Mouse (Mus musculus) heart, postnatal 36 days (tissue): ENCODE data around the gene Atrnl1. TPM values are rescaled to one million over a fixed set of nuclear protein-coding genes. Genes with fewer than 3 reads are reported as not detected.

ENCODE experiments used
- DNase-seq, 2 experiments: peaks; one replicate each; pipeline ENCODE4 v3.0.0; 2021 to 2022
- intact Hi-C: fragments of 180-260 bp; cut with DNase I; formaldehyde crosslinking; loops from one replicate; pipeline ENCODE4 v1.15.1; 2025
- total RNA-seq, 2 experiments: library from RNA; stranded (reverse); gene quantifications; 2 replicates each; pipeline ENCODE4 v1.2.3; 2021

Atrnl1 gene
- total RNA-seq, 2 experiments from 2014 or later: 15.4 to 15.8 TPM

DNA sequence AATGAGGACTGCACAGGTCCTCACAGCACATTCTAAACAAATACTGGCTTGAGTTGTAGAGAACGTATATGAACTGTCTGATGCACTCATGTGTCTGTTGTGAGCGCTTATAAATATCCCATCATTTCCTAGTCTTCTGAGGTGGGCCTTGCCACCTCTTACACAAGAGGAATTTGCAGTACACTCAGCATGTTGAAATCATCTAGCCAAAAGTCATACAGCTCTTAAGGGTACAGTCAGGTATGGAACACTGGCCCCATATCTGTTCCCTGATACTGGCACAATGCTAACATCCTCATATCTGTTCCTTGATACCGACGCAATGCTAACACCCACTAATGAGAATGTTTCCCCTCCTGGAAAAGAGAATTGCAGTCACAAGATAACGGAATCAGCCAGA lies 488.7 kb downstream of the Atrnl1 start:
- DNase-seq: no peak
- intact Hi-C loops: no loop called here

DNA sequence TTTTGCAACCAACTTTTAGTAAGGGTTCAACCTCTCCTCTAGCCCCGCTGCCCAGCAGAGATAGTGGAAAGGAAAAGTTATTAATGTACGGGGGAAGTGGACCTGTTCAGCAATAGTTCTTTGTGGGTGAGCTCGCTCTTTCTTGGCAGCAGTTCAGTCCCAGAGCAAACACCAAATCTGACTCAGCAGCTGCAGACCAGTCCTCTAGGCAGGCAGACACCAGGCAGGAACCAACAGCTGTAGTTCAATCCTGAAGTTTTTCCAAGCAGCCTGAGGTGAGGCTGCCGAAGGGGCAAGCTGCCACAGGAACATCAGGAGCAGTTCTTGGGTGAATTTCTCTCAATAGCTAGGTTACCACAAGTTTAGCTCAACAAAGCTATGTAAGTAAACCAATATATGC lies 489.5 kb downstream of the Atrnl1 start:
- DNase-seq: no peak
- intact Hi-C loops: no loop called here

DNA sequence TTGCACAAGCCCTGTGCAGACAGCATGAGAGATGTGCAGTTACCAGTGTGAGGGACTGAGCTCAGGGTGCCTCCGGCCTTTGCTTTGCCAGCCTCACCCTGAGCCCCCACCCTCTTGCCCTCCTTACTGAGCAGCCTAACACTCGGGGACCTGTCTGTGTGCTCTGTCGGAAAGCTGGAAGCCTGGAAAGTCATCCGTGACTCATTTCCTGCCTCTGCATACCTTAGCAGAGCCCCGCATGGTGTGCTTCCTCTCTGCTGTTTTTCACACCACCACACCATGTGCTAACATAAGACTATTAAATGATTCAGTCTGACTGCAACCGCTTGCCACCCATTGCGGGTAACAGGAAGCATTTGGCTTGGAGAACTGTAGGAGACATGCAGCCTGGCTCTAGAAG lies 493.7 kb downstream of the Atrnl1 start:
- intact Hi-C loops: no loop called here
- DNase-seq: no peak

DNA sequence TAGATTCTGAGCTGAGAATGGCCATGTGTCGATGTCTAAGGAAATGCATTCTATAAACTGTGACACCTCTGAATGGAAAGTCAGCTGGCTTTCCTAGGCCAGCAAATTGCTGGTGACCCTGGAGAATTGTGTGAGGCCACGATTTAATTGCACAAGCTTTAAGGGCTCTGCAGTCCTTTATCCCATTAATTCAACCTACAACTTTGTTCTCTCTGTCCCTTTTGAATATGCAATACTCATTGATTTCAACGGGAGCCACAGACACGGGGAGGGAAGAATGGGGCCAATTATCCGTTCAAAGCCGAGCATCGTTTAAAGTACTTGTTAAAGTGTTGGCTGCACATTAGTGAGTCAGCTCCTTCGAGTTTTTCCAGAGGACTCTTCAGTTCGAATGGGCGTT lies 496.8 kb downstream of the Atrnl1 start:
- intact Hi-C loops: no loop called here
- DNase-seq: no peak

DNA sequence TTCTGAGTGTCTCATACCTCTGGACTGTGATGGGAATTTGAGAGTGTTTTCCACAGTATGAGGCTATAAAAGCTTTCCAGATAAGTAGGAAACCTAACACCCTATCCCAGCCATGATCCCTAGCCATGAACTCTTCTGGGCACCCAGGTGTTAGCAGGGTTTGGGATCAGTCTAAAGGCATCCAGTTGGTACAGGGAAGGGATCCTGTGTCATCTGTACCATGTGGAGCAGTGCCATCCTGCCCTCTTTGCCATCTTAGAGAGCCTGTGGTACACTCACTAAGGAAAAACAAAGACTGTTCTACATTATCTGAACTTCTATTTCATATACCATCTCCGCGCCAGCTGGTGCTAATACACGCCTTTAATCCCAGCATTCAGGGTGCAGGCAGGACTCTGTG lies 499.7 kb downstream of the Atrnl1 start:
- intact Hi-C loops: no loop called here
- DNase-seq: no peak

DNA sequence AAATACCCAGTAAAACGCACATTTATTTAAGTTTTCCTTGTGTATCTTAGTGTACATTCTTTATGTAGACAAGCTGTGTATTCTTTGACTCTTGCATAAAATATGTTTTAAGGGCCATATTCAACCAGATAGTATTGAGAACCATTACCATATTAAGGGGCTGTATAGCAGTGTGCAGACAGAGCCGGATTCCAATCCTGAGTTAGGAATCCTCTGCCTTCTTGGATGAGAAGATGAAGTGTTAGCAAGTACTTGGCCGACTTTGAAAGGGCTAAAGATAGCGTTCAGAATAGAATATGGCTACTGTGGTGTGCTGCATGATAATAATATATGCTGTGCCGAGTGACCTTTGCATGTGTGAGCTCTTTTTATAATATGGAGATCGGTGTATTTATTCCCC lies 500.5 kb downstream of the Atrnl1 start:
- no peak for DNase-seq
- intact Hi-C loops: no loop called here

DNA sequence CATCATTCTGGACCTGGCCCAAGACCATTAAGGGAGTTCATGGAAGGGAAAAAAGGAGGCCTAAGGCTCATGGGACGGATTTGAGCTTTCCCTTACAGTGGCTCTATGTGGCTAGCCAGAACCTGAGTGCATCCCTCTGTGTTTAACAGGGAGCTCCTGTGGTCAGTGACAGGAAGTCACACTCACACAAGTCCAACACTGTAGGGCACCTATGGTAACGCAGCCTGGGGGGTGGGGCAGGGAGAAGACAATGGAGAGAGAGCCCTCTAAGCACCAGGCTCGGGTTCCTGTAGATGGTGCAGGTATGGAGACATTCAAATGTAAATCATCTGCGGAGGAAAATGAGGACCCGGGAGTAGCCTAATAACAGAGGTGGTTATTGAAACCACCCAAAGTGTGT lies 501.3 kb downstream of the Atrnl1 start:
- intact Hi-C loops: no loop called here
- DNase-seq: no peak

DNA sequence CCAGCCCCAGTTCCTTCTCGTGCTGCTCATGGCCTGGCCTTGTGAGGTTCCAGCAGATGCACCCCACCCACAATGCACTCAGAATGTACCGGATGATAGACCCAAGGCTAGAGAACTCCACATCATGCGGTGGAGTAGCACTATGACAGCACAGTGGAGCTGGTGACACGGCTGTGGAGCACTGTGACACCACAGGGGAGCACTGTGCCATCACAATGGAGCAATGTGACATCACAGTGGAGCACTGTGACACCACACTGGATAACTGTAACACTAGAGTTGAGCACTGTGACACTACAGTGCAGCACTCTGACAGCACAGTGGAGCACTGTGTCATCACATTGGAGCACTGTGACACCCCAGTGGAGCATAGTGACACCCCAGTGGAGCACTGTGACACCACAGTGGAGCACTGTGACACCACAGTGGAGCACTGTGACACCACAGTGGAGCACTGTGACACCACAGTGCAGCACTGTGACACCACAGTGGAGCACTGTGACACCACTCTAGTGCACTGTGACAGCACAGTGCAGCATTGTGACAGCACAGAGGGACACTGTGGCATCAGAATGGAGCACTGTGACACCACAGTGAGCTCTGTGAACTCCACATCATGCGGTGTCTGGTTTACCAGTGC lies 502.4 kb downstream of the Atrnl1 start:
- intact Hi-C loops: no loop called here
- DNase-seq: no peak

DNA sequence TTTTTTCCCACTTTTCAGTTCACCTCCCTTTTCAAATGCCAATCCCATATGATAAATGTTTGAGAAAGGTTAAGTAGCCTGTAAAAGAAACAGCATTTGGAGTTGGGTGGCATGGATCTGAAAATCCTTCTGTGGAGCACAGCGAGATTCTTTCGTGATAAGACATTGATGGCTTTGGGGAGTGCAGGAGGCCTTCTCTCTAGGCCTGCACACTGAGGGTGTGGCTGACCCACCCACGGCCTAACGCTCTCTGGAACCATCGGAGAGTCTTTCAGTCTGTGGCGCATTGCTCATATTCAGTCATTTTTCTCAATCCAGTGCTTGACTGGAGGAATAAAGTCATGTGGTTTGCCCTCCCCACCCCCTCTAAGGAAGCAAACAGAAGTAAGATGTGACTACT lies 506.8 kb downstream of the Atrnl1 start:
- DNase-seq: no peak
- intact Hi-C loops: no loop called here

DNA sequence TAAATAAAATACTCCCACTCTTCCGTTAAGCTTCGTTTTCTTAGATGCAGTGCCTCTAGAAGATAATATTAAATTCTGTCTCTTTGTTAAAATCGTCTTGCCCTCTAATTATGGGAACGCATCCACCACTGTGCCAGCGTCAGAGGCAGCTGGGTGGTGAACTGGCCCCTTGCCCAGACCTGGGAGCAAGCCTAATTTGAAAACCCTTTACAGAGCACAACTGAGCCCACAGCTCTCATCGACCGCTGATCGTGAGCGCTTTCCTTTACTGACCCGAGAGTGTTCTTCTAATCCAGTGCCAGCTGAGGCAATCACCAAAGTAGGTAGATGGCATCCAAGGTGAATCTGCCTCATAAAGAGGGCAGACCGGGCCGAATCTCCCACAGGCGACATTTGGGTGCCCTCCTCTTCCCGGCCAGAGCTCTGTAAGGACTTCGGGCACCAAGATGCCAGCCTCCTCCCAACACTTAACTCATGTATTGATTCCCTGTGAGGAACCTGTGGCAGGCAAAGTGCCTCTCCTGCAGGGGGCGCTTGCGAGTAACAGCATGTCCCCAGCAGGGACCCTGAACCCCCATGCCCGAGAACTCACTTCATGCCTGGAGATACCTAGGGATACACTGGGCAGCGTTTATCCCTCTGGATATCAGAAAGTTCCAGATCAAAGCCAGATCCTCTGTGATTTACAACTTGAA lies 507.5 kb downstream of the Atrnl1 start:
- intact Hi-C loops: no loop called here
- peak; percentile 46 to 49 for DNase-seq

DNA sequence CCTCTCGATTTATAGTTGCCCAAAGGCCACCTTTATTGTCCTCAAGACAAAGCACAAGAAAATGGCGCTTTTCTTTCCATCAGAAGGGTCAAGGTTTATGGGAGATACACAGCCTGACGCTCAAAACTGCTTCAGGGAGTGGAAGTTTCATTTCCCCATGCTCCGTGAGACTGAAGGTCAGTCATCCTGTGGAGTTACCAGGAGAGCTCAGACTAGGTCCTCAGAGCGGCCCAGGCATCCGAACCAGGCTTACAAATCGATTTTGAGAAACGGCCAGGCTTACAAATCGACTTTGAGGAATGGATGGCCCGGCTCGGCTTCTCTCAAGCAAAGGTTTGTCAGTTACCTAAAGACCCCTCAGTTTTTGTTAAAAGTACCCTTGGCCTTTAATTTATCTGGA lies 508.0 kb downstream of the Atrnl1 start:
- DNase-seq: no peak
- intact Hi-C loops: no loop called here

DNA sequence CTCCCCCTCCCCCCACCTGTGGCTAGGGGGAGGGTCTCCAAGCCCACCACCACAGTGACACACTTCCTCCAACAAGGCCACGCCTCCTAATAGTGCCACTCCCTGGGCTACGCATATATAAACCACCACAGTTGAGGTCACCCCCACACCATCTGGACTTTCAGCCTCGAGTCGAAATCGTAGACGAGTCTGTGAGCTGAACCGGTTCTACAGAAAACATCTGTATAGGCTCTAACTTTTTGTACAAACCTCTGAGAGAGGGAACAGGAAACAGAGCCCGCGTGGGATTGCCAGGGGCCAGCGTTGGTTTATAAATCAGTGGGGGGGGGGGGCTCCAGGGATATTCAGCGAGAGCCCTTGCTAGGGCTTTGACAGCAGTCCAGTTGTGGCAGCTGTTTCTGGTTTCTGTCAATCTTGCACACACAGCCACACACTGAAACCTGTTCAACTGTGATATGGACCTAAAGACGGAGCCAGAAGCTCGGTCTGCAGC lies 508.9 kb downstream of the Atrnl1 start:
- no peak for DNase-seq
- intact Hi-C loops: no loop called here

DNA sequence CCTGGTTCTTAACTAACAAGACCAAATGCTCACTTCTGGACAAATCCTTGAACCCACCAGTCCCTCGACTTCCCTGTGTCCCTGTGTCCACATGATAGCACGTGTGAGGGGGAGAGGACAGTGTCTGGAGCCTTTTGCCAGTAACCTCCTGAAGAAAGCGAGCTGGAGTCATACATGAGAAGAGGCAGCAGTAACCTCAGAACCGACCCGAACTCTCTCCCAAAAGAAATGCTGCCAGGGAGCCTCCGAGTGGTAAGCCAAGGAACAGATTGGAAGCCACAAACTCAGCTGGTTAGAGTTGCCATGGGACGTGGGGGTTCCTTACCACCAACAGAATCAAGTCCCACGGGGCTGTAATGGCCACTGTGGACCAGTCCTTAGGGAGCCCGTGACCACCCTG lies 509.8 kb downstream of the Atrnl1 start:
- intact Hi-C loops: no loop called here
- DNase-seq: no peak

DNA sequence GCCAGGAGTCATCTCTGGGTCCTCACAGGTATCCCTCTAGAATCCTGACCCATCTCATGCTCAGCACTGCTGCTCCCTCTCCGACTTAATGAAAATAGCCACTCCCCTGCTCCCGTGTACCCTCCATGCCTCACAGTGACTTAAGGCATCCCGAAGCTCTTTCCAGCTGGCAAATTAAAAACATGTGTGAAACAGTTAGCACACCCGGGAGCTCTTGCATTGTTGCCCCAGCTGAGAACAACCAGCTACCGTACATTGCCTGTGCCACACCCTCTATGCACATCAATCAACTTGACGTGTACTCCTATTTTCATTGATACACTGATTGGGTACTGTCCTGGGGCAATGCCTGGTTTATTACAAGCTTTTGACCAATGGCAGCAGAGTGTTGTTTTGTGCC lies 510.8 kb downstream of the Atrnl1 start:
- intact Hi-C loops: no loop called here
- no peak for DNase-seq

DNA sequence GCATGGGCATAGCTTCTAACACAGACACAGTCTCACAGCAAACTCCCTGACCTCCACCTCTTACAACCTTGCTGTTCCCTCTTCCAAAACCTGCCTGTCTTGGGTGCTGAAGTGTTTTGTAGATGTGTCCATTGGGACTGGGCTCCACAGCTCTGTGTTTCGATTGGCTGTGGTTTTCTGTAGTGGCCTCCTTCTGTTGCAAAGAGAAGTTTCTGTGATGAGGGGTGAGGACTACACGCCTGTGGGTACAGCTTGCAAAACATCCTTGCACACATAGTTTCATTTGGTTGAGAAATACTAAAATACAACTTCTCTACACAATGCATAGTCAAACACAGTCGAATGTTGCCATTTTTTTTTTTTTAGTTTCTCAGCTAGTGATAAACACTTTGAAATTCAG lies 512.8 kb downstream of the Atrnl1 start:
- intact Hi-C loops: no loop called here
- DNase-seq: no peak

DNA sequence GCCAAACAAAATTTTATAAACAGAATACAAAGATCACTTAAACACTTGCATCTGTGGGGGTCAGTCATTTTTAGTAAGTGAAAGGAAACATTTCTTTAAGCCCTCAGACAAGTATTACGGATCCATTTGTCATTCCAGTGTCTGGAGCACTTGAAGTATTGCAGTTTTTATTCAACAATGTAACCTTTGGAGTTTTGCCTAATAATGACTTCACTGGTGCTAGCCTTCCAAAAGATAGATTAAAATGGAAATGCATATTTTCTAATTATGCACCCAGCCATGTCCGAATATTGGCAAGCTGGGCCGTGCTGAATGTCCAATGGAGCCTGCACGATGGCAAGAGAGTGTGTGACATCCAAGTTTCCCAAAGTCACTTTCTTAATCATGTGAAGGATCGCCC lies 513.7 kb downstream of the Atrnl1 start:
- intact Hi-C loops: no loop called here
- DNase-seq: no peak

DNA sequence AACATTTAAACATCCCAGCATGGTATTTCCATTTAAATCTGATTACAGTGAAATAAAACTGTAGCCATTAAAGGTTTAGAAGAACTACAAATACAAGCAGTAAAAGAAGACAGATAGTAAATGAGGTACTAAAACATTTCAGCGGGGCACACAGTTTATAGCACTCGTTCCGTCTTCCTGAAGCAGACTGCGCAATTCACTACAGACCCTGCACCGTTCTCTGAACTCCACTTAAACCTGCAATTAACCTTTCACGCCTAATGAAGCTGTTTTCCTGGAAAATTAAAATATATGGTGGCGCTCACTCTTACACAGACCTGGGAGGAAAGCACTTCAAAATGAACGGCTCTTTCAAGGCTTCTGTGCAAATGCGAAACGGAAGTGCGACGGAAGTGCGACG lies 514.2 kb downstream of the Atrnl1 start:
- no peak for DNase-seq
- intact Hi-C loops: no loop called here

DNA sequence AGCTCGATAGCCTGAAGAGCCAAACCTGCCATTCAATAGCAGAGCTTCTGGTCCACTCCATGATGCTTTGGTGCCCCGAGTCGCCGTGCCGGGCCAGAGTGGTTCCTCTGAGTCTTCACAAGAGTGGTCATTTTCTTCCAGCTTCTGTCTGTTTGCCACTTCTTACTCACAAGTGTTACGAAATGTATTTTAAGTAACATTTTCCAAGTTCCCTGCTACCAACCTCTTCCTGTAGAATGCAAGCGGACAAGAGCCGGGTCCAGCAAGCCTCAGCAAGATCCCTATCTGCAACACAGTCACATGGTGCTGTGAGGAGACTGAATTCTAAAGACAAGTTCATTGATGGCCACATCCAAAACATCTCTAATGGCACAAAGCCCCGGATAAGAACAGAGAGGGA lies 521.1 kb downstream of the Atrnl1 start:
- intact Hi-C loops: no loop called here
- DNase-seq: no peak

DNA sequence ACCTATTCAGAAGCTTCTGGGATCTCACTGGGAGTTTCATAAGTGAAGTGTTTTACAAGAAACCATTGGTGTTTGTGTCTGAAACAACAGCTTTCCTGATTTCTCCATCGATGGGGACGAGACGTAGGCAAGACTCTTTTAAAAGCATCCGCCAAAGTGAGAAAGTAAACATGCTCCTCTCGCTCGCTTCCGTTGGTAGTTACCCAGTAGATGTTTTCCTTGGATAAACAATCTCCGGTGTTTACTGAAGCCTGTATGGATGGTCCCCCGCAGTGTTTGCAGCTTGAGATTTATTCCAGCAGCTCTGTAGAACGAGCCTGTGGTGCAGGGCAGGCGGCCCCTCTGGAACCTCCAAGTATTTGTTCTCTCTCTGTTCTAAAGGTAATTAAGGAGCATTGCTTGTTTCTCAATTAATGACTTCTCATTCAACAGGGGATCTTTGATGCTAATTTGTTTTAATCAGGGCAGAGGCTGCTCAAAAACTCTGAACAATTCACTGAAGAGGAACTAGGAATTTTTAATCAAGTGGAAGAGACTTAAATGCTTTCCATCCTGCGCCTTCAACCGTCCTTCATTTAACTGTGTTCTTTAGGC lies 529.5 kb downstream of the Atrnl1 start:
- intact Hi-C loops: no loop called here
- DNase-seq: no peak

DNA sequence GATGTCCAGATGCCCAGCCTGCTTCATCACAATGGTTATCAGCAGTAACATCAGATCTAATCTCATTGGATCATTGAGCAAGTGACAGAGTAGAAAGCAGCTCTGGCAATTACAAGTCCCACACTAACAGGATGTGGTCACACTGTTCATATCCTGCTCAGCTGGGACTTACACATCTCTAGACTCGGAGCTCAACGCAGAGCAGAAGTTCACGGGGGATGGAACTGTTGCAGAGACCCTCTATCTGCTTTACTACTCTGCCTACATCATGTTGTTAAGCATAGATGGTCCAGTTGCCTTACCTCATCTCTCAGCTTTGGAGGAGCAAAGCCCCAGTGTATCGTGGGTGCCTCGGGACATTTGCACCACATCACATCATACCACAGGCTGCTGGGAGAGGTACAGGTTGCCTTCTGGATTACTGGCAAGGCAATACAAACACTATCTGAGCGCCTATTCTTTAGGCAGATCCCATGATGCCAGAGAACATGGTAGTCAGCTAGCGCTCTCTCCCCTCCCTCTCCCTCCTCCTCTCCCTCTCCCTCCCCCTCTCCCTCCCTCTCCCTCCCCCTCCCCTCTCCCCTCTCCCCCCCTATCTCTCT lies 533.1 kb downstream of the Atrnl1 start:
- no peak for DNase-seq
- intact Hi-C loops: no loop called here

DNA sequence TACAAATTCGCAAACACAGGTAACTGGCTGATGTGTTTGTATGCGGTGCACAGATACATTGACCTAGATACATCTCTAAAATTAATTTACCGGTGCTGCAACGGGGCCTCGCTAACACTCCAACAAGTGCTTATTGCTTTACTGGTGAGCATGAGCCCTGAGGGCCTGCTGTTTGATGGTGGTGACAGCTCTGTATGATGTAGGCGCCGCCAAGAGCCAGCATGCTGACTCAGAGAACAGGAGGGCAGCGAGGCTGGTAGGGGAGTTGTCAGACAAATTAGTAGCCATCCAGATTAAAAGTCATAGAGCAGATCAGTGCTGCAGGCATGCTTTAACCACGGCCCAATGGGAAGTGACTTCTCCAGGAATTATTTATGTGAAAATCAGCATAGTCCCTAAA lies 534.7 kb downstream of the Atrnl1 start:
- intact Hi-C loops: no loop called here
- DNase-seq: peak in 1 of 2 experiments; percentile 20

DNA sequence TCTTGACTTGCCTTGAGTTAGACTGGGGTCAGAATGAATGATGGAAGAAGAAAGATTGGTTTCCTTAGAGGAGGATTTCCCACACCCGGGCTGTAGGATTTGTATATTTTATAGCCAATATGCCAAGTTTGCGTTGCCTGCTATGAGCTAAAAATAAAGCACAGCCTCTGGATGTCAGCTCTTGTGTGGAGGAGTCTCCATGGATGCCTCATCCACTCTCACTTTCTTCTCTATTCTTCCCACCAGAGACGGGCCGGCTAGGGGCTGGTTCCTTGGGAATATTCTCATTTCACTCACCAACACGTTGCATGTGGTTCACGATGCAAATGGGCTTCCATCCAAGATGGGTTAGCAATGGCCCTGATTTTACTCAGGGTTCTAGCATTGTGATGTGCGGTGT lies 540.4 kb downstream of the Atrnl1 start:
- intact Hi-C loops: no loop called here

More for the DNA sequence above, 540.4 kb downstream of the Atrnl1 start:
- DNase-seq: no peak
